Mouse (Mus musculus) effector memory CD4-positive, alpha-beta T cell, adult 7 months (primary cell): ENCODE results near the gene Akr1b3. TPM values are rescaled to one million over a fixed set of nuclear protein-coding genes. Genes with fewer than 3 reads are reported as not detected.

ENCODE experiments used
- polyA plus RNA-seq: library from polyadenylated mRNA; unstranded; fragments of 100-300 nt; shearing (Covaris generic); gene quantifications from one replicate; pipeline ENCODE4 v1.2.1, GENCODE M21; 2017

Gene Akr1b3
- 304 TPM for polyA plus RNA-seq

GRCm38 (mm10) chr6:34316854-34317771 is at the start of gene Akr1b3:
TSS of gene Akr1b3 (minus strand) at chr6:34317478.

GRCm38 (mm10) chr6:34353658-34354353 is 36.5 kb upstream of the Akr1b3 start, which contains the start of gene Akr1b8:
TSS of gene Akr1b8 (plus strand) at chr6:34354119.

Other genes starting within 250 kb of the Akr1b3 start
- 23.3 TPM for gene Slc35b4, start 140.4 kb downstream of the Akr1b3 start, polyA plus RNA-seq
- gene Akr1b8, start 36.6 kb upstream of the Akr1b3 start, polyA plus RNA-seq, result 1.7 TPM
- 37.0 TPM for gene Akr1b10, start 66.7 kb upstream of the Akr1b3 start, polyA plus RNA-seq
- gene Akr1b7, start 94.9 kb upstream of the Akr1b3 start, polyA plus RNA-seq, result not detected
- 39.7 TPM for gene Bpgm, start 158.7 kb upstream of the Akr1b3 start, polyA plus RNA-seq